Mouse (Mus musculus) CH12.LX (cell line): ENCODE data around the gene Lrrc23.

Experiments
- CHD2 ChIP-seq: IDR thresholded peaks from 2 replicates; pipeline ENCODE4 v1.6.1; 2011; ENCODE audit warnings: low read length, improper control_type of control experiment
- CTCF ChIP-seq, 2 experiments: IDR thresholded peaks in 1 of 2; conservative IDR thresholded peaks in 1 of 2; 2 replicates each; pipeline ENCODE4 v1.5.1; 2011 to 2012; ENCODE audit warnings: low read depth in 2 of 2, low read length in 2 of 2, improper control_type of control experiment in 1 of 2, inconsistent platforms in 1 of 2, mild to moderate bottlenecking in 1 of 2, moderate library complexity in 1 of 2
- HCFC1 ChIP-seq: IDR thresholded peaks from 2 replicates; pipeline ENCODE4 v1.6.1; 2012; ENCODE audit warnings: low read depth, mild to moderate bottlenecking, inconsistent platforms, low read length, improper control_type of control experiment
- POLR2A ChIP-seq: IDR thresholded peaks from 2 replicates; pipeline ENCODE4 v1.6.1; 2011; ENCODE audit warnings: low read depth, mild to moderate bottlenecking, improper control_type of control experiment, low read length
- TCF12 ChIP-seq: IDR thresholded peaks from 2 replicates; pipeline ENCODE4 v1.6.1; 2014; ENCODE audit warnings: low read depth, mild to moderate bottlenecking, inconsistent platforms, low read length, improper control_type of control experiment

- TF ChIP-seq POLR2A (no peak), TCF12 (no peak), CTCF (conservative IDR thresholded peaks at IDR 0.05 in 1 of 2, IDR thresholded peaks at IDR 0.05 in 1 of 2; ENCODE audit: low read depth in 2 of 2, low read length in 2 of 2) (no peak), CHD2 (no peak), HCFC1 (no peak)
Observed at GRCm38 (mm10) chr6:124820891-124821290, 41.4 kb upstream of the Lrrc23 start.
